ENCODE assay signal across 18 mouse cellular contexts in the genomic region with DNA sequence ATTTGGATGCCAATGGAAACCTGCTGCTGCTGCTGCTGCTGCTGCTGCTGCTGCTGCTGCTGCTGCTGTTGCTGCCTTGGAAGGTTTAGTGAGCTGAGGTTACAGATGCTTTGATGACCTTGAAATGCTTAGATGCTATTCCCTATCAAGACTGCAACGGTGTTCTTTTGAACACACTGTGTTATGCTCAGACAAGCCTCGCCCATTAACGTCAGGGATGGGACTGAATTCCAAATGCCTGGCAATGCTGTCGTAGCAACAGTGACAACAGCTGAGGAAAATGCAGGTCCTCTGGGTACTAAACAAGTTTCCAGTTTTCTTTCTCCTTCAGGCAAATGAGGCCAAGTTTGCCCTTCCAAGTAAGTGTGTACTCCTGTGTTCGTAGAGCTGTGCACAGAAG.
DNase-seq lines count a peak whose midpoint lies in the region; ATAC-seq and TF ChIP-seq lines count a peak whose summit lies in the region.
"Had no signal": no experiment of that assay in that cellular context is flagged by ENCODE, and none has a peak within 500 bp of the region (broad histone marks: within the 10 kb centered on the region; RNA-seq: fewer than 3 reads in every experiment).

No protein-coding gene starts in this region.

- no peak overlapping the region for H3K27ac ChIP-seq in forebrain, embryonic 14.5 days (ENCODE audit: low read depth, low read length)
- no peak overlapping the region for H3K27ac ChIP-seq in forebrain, embryonic 12.5 days
- H3K27ac ChIP-seq in hindbrain, postnatal 0 days: no peak overlapping the region
- no peak overlapping the region for H3K27ac ChIP-seq in hindbrain, embryonic 13.5 days
- H3K27ac ChIP-seq in neural tube, embryonic 15.5 days (replicated peaks): no peak overlapping the region
- H3K27ac ChIP-seq: heart, embryonic 10.5 days; hindbrain, embryonic 15.5 days; limb, embryonic 13.5 days; liver, embryonic 13.5 days had no signal

- H3K4me1 ChIP-seq in forebrain, embryonic 14.5 days (ENCODE audit: control insufficient read depth, insufficient read depth, low read length): no peaks in the 10 kb centered on the region
- 0 out of 2 replicates have a peak, but pooled peaks cover 7% of the 10 kb centered on the region for H3K4me1 ChIP-seq in forebrain, embryonic 12.5 days
- no peaks in the 10 kb centered on the region for H3K4me1 ChIP-seq in hindbrain, postnatal 0 days (ENCODE audit: insufficient read depth, low read length)
- no peaks in the 10 kb centered on the region; the same call in 1 of the 2 replicates for H3K4me1 ChIP-seq in hindbrain, embryonic 13.5 days (replicated peaks)
- H3K4me1 ChIP-seq in neural tube, embryonic 15.5 days: no peaks in the 10 kb centered on the region
- H3K4me1 ChIP-seq: heart, embryonic 10.5 days; hindbrain, embryonic 15.5 days; limb, embryonic 13.5 days; liver, embryonic 13.5 days; megakaryocyte, embryonic 14.5 days had no signal

- intact Hi-C loops in left cerebral cortex, postnatal 10 days (cut with DNase I): no loop called here

- TF ChIP-seq CTCF in hindbrain, postnatal 0 days (IDR thresholded peaks at IDR 0.05; ENCODE audit: low read depth): no peak

- WGBS in forebrain, embryonic 14.5 days: 38% methylated on average over 5 of the region's 5 CpGs
- 43% methylated on average over 5 of the region's 5 CpGs for WGBS in forebrain, embryonic 12.5 days
- WGBS in hindbrain, postnatal 0 days: 43% methylated on average over 5 of the region's 5 CpGs
- 23% methylated on average over 5 of the region's 5 CpGs for WGBS in hindbrain, embryonic 13.5 days
- 38% methylated on average over 5 of the region's 5 CpGs for WGBS in neural tube, embryonic 15.5 days

- no peak overlapping the region for H3K9ac ChIP-seq in forebrain, embryonic 14.5 days (ENCODE audit: low read length)
- no peak overlapping the region for H3K9ac ChIP-seq in forebrain, embryonic 12.5 days
- H3K9ac ChIP-seq in hindbrain, postnatal 0 days (replicated peaks; ENCODE audit: low read length): no peak overlapping the region
- H3K9ac ChIP-seq in hindbrain, embryonic 13.5 days: no peak overlapping the region
- no peak overlapping the region for H3K9ac ChIP-seq in neural tube, embryonic 15.5 days (replicated peaks)
- H3K9ac ChIP-seq: hindbrain, embryonic 15.5 days; limb, embryonic 13.5 days; liver, embryonic 13.5 days had no signal

- DNase-seq in forebrain, embryonic 14.5 days (ENCODE audit: low spot score): peak; percentile 23
- DNase-seq in hindbrain, postnatal 0 days (ENCODE audit: low spot score): peak; percentile 8
- DNase-seq in neural tube, embryonic 10.5 days (ENCODE audit: extremely low spot score, low spot score): peak; percentile 13
- no peak for DNase-seq in left cerebral cortex, postnatal 10 days (ENCODE audit: extremely low spot score in 1 of 2, low spot score in 2 of 2)
- DNase-seq in ovary, postnatal 14 days (ENCODE audit: low spot score): no peak
- DNase-seq: cerebellum, adult 8-10 months; gastrocnemius, postnatal 14 days; liver, embryonic 13.5 days; right cerebral cortex, postnatal 14 days; thymus, adult 2 months had no signal

- no peak overlapping the region for H3K4me2 ChIP-seq in forebrain, embryonic 14.5 days (ENCODE audit: low read length)
- H3K4me2 ChIP-seq in forebrain, embryonic 12.5 days: no peak overlapping the region
- no peak overlapping the region for H3K4me2 ChIP-seq in hindbrain, postnatal 0 days (ENCODE audit: low read depth, low read length)
- no peak overlapping the region for H3K4me2 ChIP-seq in hindbrain, embryonic 13.5 days
- H3K4me2 ChIP-seq in neural tube, embryonic 15.5 days: no peak overlapping the region
- H3K4me2 ChIP-seq: hindbrain, embryonic 15.5 days; limb, embryonic 13.5 days; liver, embryonic 13.5 days had no signal

- H3K36me3 ChIP-seq in forebrain, embryonic 14.5 days (ENCODE audit: control insufficient read depth, insufficient read depth, low read length): no peaks in the 10 kb centered on the region
- no peaks in the 10 kb centered on the region for H3K36me3 ChIP-seq in forebrain, embryonic 12.5 days (replicated peaks)
- no peaks in the 10 kb centered on the region for H3K36me3 ChIP-seq in hindbrain, postnatal 0 days (ENCODE audit: insufficient read depth, low read length)
- H3K36me3 ChIP-seq in hindbrain, embryonic 13.5 days: no peaks in the 10 kb centered on the region
- H3K36me3 ChIP-seq in neural tube, embryonic 15.5 days: no peaks in the 10 kb centered on the region
- H3K36me3 ChIP-seq: heart, embryonic 10.5 days; hindbrain, embryonic 15.5 days; limb, embryonic 13.5 days; liver, embryonic 13.5 days had no signal

- ATAC-seq in forebrain, embryonic 14.5 days: no peak
- no peak for ATAC-seq in forebrain, embryonic 12.5 days (ENCODE audit: low FRiP score)
- no peak for ATAC-seq in hindbrain, postnatal 0 days
- no peak for ATAC-seq in hindbrain, embryonic 13.5 days (ENCODE audit: low FRiP score)
- no peak for ATAC-seq in neural tube, embryonic 15.5 days (ENCODE audit: low FRiP score)
- ATAC-seq: intestine, postnatal 0 days had no signal

- H3K27me3 ChIP-seq in forebrain, embryonic 14.5 days (replicated peaks; ENCODE audit: control insufficient read depth, insufficient read depth, low read length): no peaks in the 10 kb centered on the region
- H3K27me3 ChIP-seq in forebrain, embryonic 12.5 days: no peaks in the 10 kb centered on the region
- H3K27me3 ChIP-seq in hindbrain, postnatal 0 days (ENCODE audit: insufficient read depth, low read length): no peaks in the 10 kb centered on the region
- no peaks in the 10 kb centered on the region for H3K27me3 ChIP-seq in hindbrain, embryonic 13.5 days
- no peaks in the 10 kb centered on the region for H3K27me3 ChIP-seq in neural tube, embryonic 15.5 days (replicated peaks)
- H3K27me3 ChIP-seq: hindbrain, embryonic 15.5 days; limb, embryonic 13.5 days; liver, embryonic 13.5 days had no signal

- no peaks in the 10 kb centered on the region for H3K9me3 ChIP-seq in forebrain, embryonic 14.5 days (replicated peaks; ENCODE audit: control insufficient read depth, low read length)
- H3K9me3 ChIP-seq in forebrain, embryonic 12.5 days: no peaks in the 10 kb centered on the region
- H3K9me3 ChIP-seq in hindbrain, postnatal 0 days (ENCODE audit: low read length): no peaks in the 10 kb centered on the region
- no peaks in the 10 kb centered on the region for H3K9me3 ChIP-seq in hindbrain, embryonic 13.5 days
- no peaks in the 10 kb centered on the region for H3K9me3 ChIP-seq in neural tube, embryonic 15.5 days (replicated peaks)
- H3K9me3 ChIP-seq: heart, embryonic 10.5 days; hindbrain, embryonic 15.5 days; limb, embryonic 13.5 days; liver, embryonic 13.5 days; megakaryocyte, embryonic 14.5 days had no signal

- no peak overlapping the region for H3K4me3 ChIP-seq in forebrain, embryonic 14.5 days (ENCODE audit: low read depth, low read length)
- no peak overlapping the region for H3K4me3 ChIP-seq in forebrain, embryonic 12.5 days (replicated peaks)
- H3K4me3 ChIP-seq in hindbrain, postnatal 0 days (ENCODE audit: low read length): no peak overlapping the region
- no peak overlapping the region for H3K4me3 ChIP-seq in hindbrain, embryonic 13.5 days
- H3K4me3 ChIP-seq in neural tube, embryonic 15.5 days (replicated peaks): no peak overlapping the region
- H3K4me3 ChIP-seq: heart, embryonic 10.5 days; hindbrain, embryonic 15.5 days; limb, embryonic 13.5 days; liver, embryonic 13.5 days; megakaryocyte, embryonic 14.5 days had no signal

Comparison
In these comparisons a context has a peak if more than half of its experiments do, and no peak if none do; other contexts are left out.
1. DNase-seq: peak in forebrain, embryonic 14.5 days (single experiment), hindbrain, postnatal 0 days (single experiment) and neural tube, embryonic 10.5 days (single experiment); none in left cerebral cortex, postnatal 10 days (0 of 2) and ovary, postnatal 14 days (single experiment).